Mouse (Mus musculus) heart, postnatal 0 days (tissue): Measurements from ENCODE around the gene Adamtsl2. TPM values are rescaled to one million over a fixed set of nuclear protein-coding genes. Genes with fewer than 3 reads are reported as not detected.

ENCODE experiments used
- ATAC-seq: fragments of 200-750 bp; cut with Nextera tagmentation; 2 replicates; pipeline ENCODE4 v1.8.0; 2017; ENCODE audit warnings: low read depth, moderate number of reproducible peaks, moderate library complexity; ENCODE audit not compliant: insufficient read depth
- DNase-seq: peaks from one replicate; pipeline ENCODE4 v3.0.0-alpha.2; 2016; ENCODE audit warnings: low spot score
- H3K27ac ChIP-seq: fragments of 300-500 bp; sonication (generic); 2 replicates; pipeline ENCODE4 v1.5.1; 2014; ENCODE audit warnings: low read depth, mild to moderate bottlenecking
- H3K27me3 ChIP-seq: fragments of 300-500 bp; sonication (generic); 2 replicates; pipeline ENCODE4 v1.6.1; 2014; ENCODE audit warnings: low read length, mixed read lengths; ENCODE audit not compliant: control insufficient read depth, insufficient read depth
- H3K36me3 ChIP-seq: fragments of 300-500 bp; sonication (generic); replicated peaks from 2 replicates; pipeline ENCODE4 v1.6.1; 2014; ENCODE audit warnings: low read length, mixed read lengths; ENCODE audit not compliant: control insufficient read depth, insufficient read depth
- H3K4me1 ChIP-seq: fragments of 300-500 bp; sonication (generic); 2 replicates; pipeline ENCODE4 v1.6.1; 2014; ENCODE audit warnings: antibody characterized with exemption; ENCODE audit not compliant: control insufficient read depth, insufficient read depth
- H3K4me2 ChIP-seq: fragments of 300-500 bp; sonication (generic); 2 replicates; pipeline ENCODE4 v1.6.1; 2014; ENCODE audit warnings: low read depth, mild to moderate bottlenecking, low read length, moderate library complexity
- H3K4me3 ChIP-seq: fragments of 300-500 bp; sonication (generic); 2 replicates; pipeline ENCODE4 v1.5.1; 2014; ENCODE audit warnings: low read depth, low read length
- H3K9ac ChIP-seq: fragments of 300-500 bp; sonication (generic); replicated peaks from 2 replicates; pipeline ENCODE4 v1.6.1; 2014; ENCODE audit warnings: low read depth, low read length, mixed read lengths
- H3K9me3 ChIP-seq: fragments of 300-500 bp; sonication (generic); replicated peaks from 2 replicates; pipeline ENCODE4 v1.6.1; 2016; ENCODE audit warnings: low read length; ENCODE audit not compliant: control insufficient read depth
- CTCF ChIP-seq: IDR thresholded peaks from 2 replicates; pipeline ENCODE4 v1.5.1; 2016; ENCODE audit warnings: antibody characterized with exemption, control low read depth, low read depth
- EP300 ChIP-seq: IDR thresholded peaks from 2 replicates; pipeline ENCODE4 v1.6.1; 2016; ENCODE audit warnings: antibody characterized with exemption, low read depth
- WGBS: fragments of 180-500 bp; shearing (Covaris S2); extraction: QIAGEN DNeasy Blood & Tissue Kit; methylation state at CpG from one replicate; pipeline ENCODE4 v1.1.7; 2014; 5-methylcytosine and 5-hydroxymethylcytosine counted together
- polyA plus RNA-seq: library from polyadenylated mRNA; unstranded; fragments of >200 nt; fragmentation: Nextera tagmentation; extraction: Ambion mirVana; gene quantifications from 2 replicates; pipeline ENCODE4 v1.2.1, GENCODE M21; 2015
- total RNA-seq: library from RNA; depleted of rRNA; stranded (reverse); fragments of >200 nt; gene quantifications from 2 replicates; pipeline ENCODE4 v1.2.3, GENCODE M21; 2014; ENCODE audit warnings: low replicate concordance

Gene Adamtsl2
- total and polyA plus RNA-seq, 2 experiments from 2014 or later = 7.2 to 21.9 TPM

GRCm38 (mm10) chr2:27136789-27137188, 57.6 kb downstream of the Adamtsl2 start:
- Histone ChIP-seq H3K4me3 (no peak overlapping the region), H3K27ac (no peak overlapping the region), H3K4me2 (no peak overlapping the region), H3K9me3 (no peaks in the 10 kb centered on the region), H3K4me1 (0 out of 2 replicates have a peak, but pooled peaks cover under 1% of the 10 kb centered on the region), H3K36me3 (no peaks in the 10 kb centered on the region), H3K9ac (no peak overlapping the region), H3K27me3 (peaks cover 43% of the 10 kb centered on the region)
- TF ChIP-seq CTCF (no peak), EP300 (no peak)
- WGBS = 82% methylated on average over 1 of the region's 1 CpGs
- ATAC-seq = no peak
- no peak for DNase-seq

DNA sequence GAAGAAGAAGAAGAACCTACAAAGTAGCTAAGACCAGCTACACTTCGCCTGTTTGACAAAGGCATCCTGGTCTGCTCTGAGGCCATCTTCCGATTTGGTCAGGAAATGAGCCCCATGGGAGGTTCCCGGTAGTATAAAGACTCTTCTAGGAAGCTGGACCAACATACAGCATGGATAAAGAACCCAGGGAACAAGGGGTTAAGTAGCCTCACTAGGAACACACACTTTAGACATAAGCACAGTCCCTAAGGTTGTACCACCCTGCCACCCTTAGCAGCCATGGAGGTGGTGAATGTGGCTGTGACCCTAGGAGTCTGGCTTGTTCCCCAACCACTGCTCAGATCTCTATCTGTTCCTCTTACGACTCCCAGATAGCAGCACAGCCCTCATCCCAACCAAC, 59.2 kb downstream of the Adamtsl2 start:
- Histone ChIP-seq H3K4me3 (no peak overlapping the region), H3K9ac (no peak overlapping the region), H3K4me1 (0 out of 2 replicates have a peak, but pooled peaks cover 4% of the 10 kb centered on the region), H3K36me3 (no peaks in the 10 kb centered on the region), H3K9me3 (no peaks in the 10 kb centered on the region), H3K27ac (no peak overlapping the region), H3K27me3 (peaks cover 57% of the 10 kb centered on the region), H3K4me2 (no peak overlapping the region)
- DNase-seq (no peak), ATAC-seq (no peak)
- 50% methylated on average over 4 of the region's 4 CpGs for WGBS
- TF ChIP-seq CTCF (no peak), EP300 (no peak)

DNA sequence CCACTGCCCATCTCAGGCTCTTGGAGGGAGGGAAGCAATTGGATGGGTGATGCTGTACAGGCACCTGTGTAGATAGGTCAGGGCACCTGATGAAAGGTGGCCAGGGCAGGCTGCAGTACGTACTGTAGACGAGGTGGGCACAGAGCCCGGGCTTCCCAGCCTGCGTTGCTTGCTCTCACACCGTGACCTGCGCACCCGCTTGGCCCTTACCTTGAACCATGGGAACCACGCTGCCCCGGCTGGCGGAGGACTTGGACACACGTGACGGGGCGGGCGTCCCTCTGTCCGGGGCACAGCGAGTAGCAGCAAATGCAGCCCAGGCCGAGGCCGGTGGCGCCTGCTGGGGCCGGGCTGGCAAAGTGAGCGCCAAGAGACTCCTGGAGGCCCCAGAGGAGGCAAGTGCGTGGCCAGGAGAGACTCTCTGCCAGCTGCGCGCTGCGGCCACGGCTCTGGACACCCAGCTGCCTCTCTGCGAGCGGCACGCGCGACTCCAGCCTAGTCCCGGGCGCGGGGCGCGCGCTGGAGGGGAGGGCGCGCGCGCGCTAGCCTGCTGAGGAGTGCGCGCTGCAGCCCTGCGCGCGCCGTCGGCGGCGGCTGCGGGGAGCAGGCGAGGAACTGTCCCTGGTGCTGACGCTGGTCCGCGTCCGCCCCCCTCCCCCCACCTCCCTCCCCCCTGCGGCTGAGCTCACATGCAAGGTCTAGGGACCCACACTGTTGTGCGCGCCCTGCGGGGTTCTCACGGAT, 62.9 kb downstream of the Adamtsl2 start, which contains the start of gene Fam163b:
Fam163b (minus strand) TSS at position 542 of the 744 bp plus-strand sequence.
- H3K9me3 ChIP-seq = no peaks in the 10 kb centered on the region
- peak within 1 kb of the TSS; percentile 65 for H3K4me2 ChIP-seq
- H3K27me3 ChIP-seq = peaks cover 69% of the 10 kb centered on the region
- peak within 1 kb of the TSS; percentile 34 for H3K4me3 ChIP-seq
- DNase-seq (peak; percentile 57), ATAC-seq (peak; percentile 83)
- no peak within 1 kb of the TSS for H3K27ac ChIP-seq
- H3K9ac ChIP-seq = no peak within 1 kb of the TSS
- 2% methylated on average over 60 of the region's 62 CpGs for WGBS
- 0 out of 2 replicates have a peak, but pooled peaks cover 4% of the 10 kb centered on the region for H3K4me1 ChIP-seq
- TF ChIP-seq EP300 (no peak), CTCF (no peak)
- H3K36me3 ChIP-seq = no peaks in the 10 kb centered on the region

GRCm38 (mm10) chr2:27144957-27145356, 65.8 kb downstream of the Adamtsl2 start:
- Histone ChIP-seq H3K27ac (no peak overlapping the region), H3K9me3 (no peaks in the 10 kb centered on the region), H3K4me1 (0 out of 2 replicates have a peak, but pooled peaks cover 4% of the 10 kb centered on the region), H3K36me3 (no peaks in the 10 kb centered on the region), H3K4me3 (no peak overlapping the region), H3K4me2 (no peak overlapping the region), H3K27me3 (peaks cover 51% of the 10 kb centered on the region), H3K9ac (no peak overlapping the region)
- ATAC-seq = no peak
- WGBS = 35% methylated on average over 2 of the region's 2 CpGs
- TF ChIP-seq CTCF = no peak
- TF ChIP-seq EP300 = no peak
- DNase-seq = no peak

GRCm38 (mm10) chr2:27146840-27147239, 67.7 kb downstream of the Adamtsl2 start:
- Histone ChIP-seq H3K9me3 (no peaks in the 10 kb centered on the region), H3K27ac (no peak overlapping the region), H3K27me3 (peaks cover 36% of the 10 kb centered on the region), H3K4me2 (no peak overlapping the region), H3K4me3 (no peak overlapping the region), H3K9ac (no peak overlapping the region), H3K36me3 (no peaks in the 10 kb centered on the region), H3K4me1 (0 out of 2 replicates have a peak, but pooled peaks cover 2% of the 10 kb centered on the region)
- ATAC-seq (no peak), DNase-seq (no peak)
- TF ChIP-seq EP300 = no peak
- TF ChIP-seq CTCF = no peak
- 77% methylated on average over 6 of the region's 6 CpGs for WGBS
